Mouse (Mus musculus) G1E (cell line): Measurements from ENCODE around the gene Clint1.

Experiments used
- CTCF ChIP-seq: IDR thresholded peaks from 2 replicates; pipeline ENCODE4 v1.5.1; 2012; ENCODE audit warnings: low read depth, low read length, inconsistent platforms, mixed read lengths
- TAL1 ChIP-seq: conservative IDR thresholded peaks from 2 replicates; pipeline ENCODE4 v1.6.1; 2012; ENCODE audit warnings: low read depth, low read length, inconsistent platforms, mixed read lengths

- TF ChIP-seq CTCF: no peak
- no peak for TF ChIP-seq TAL1
Measured at GRCm38 (mm10) chr11:45929541-45929940, 77.7 kb downstream of the Clint1 start.
